Mouse (Mus musculus) forebrain, embryonic 12.5 days (tissue): ENCODE data around the gene Naa20. TPM values are rescaled to one million over a fixed set of nuclear protein-coding genes. Genes with fewer than 3 reads are reported as not detected.

Experiments
- ATAC-seq: fragments of 200-750 bp; cut with Nextera tagmentation; 2 replicates; pipeline ENCODE4 v1.8.0; 2017; ENCODE audit warnings: moderate TSS enrichment; ENCODE audit not compliant: low FRiP score
- H3K27ac ChIP-seq: fragments of 300-500 bp; sonication (generic); 2 replicates; pipeline ENCODE4 v1.5.1; 2016; ENCODE audit warnings: mild to moderate bottlenecking
- H3K27me3 ChIP-seq: fragments of 300-500 bp; sonication (generic); 2 replicates; pipeline ENCODE4 v1.6.1; 2016; ENCODE audit warnings: mild to moderate bottlenecking
- H3K36me3 ChIP-seq: fragments of 300-500 bp; sonication (generic); replicated peaks from 2 replicates; pipeline ENCODE4 v1.6.1; 2016; ENCODE audit warnings: mild to moderate bottlenecking
- H3K4me1 ChIP-seq: fragments of 300-500 bp; sonication (generic); 2 replicates; pipeline ENCODE4 v1.6.1; 2016
- H3K4me2 ChIP-seq: fragments of 300-500 bp; sonication (generic); 2 replicates; pipeline ENCODE4 v1.6.1; 2016; ENCODE audit warnings: mild to moderate bottlenecking, moderate library complexity
- H3K4me3 ChIP-seq: fragments of 300-500 bp; sonication (generic); replicated peaks from 2 replicates; pipeline ENCODE4 v1.5.1; 2016; ENCODE audit warnings: mild to moderate bottlenecking
- H3K9ac ChIP-seq: fragments of 300-500 bp; sonication (generic); 2 replicates; pipeline ENCODE4 v1.6.1; 2016; ENCODE audit warnings: mild to moderate bottlenecking
- H3K9me3 ChIP-seq: fragments of 300-500 bp; sonication (generic); 2 replicates; pipeline ENCODE4 v1.6.1; 2016
- WGBS: fragments of 180-500 bp; shearing (Covaris S2); methylation state at CpG from one replicate; pipeline ENCODE4 v1.1.7; 2016; 5-methylcytosine and 5-hydroxymethylcytosine counted together
- polyA plus RNA-seq: library from polyadenylated mRNA; unstranded; fragments of >200 nt; fragmentation: Nextera tagmentation; extraction: Ambion mirVana; gene quantifications from 2 replicates; pipeline ENCODE4 v1.2.1, GENCODE M21; 2016

Naa20 gene
- polyA plus RNA-seq, 1 experiment from 2014 or later, result 124 TPM

- no peak overlapping the region for H3K9ac ChIP-seq
- H3K4me2 ChIP-seq, result no peak overlapping the region
- H3K36me3 ChIP-seq, result no peaks in the 10 kb centered on the region
- ATAC-seq, result no peak
- H3K27me3 ChIP-seq, result no peaks in the 10 kb centered on the region
- H3K27ac ChIP-seq, result no peak overlapping the region
- H3K4me1 ChIP-seq, result no peaks in the 10 kb centered on the region
- 88% methylated on average over 1 of the region's 1 CpGs for WGBS
- H3K9me3 ChIP-seq, result no peaks in the 10 kb centered on the region
- H3K4me3 ChIP-seq, result no peak overlapping the region
Observed at GRCm38 (mm10) chr2:145872099-145872498, 29.8 kb upstream of the Naa20 start.

GRCm38 (mm10) chr2:145873953-145874352 is 27.9 kb upstream of the Naa20 start:
- no peak overlapping the region for H3K4me2 ChIP-seq
- H3K9me3 ChIP-seq, result no peaks in the 10 kb centered on the region
- H3K9ac ChIP-seq, result no peak overlapping the region
- H3K4me1 ChIP-seq, result no peaks in the 10 kb centered on the region
- ATAC-seq, result no peak
- H3K4me3 ChIP-seq, result no peak overlapping the region
- WGBS, result 76% methylated on average over 1 of the region's 1 CpGs
- H3K27ac ChIP-seq, result no peak overlapping the region
- no peaks in the 10 kb centered on the region for H3K27me3 ChIP-seq
- 0 out of 2 replicates have a peak, but pooled peaks cover under 1% of the 10 kb centered on the region for H3K36me3 ChIP-seq

DNA sequence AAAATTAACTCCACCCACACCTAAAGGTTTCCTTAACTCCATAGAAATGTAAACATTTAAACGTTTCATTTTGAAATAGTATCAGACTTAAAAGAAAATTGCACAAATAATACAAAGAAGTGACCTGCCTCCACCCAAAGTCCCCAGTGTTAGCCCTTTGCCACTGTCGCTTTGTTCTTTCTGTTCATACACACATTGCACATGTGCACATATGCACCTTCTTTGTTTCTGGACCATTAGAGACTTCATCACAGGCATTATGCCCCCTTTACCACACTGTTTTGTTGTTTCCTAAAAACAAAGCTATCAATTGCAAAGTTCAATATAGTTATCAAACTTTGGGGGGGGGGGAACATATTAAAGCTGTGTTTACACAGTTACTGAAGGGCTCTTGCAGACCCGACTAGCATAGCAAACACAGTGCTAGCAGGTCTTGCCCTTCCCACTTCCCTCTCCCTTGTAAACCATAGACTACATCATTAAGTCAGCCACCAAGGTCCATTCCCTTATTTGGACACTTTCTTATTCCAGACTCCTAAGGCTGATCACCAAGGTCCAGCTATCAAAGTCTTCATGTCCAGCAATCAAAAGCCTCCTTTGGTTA is 26.9 kb upstream of the Naa20 start:
- Histone ChIP-seq H3K9ac (no peak overlapping the region), H3K36me3 (0 out of 2 replicates have a peak, but pooled peaks cover 6% of the 10 kb centered on the region), H3K27me3 (no peaks in the 10 kb centered on the region), H3K27ac (no peak overlapping the region), H3K4me2 (no peak overlapping the region), H3K9me3 (no peaks in the 10 kb centered on the region), H3K4me3 (no peak overlapping the region), H3K4me1 (no peaks in the 10 kb centered on the region)
- ATAC-seq, result no peak
- WGBS, result 80% methylated on average over 3 of the region's 3 CpGs

DNA sequence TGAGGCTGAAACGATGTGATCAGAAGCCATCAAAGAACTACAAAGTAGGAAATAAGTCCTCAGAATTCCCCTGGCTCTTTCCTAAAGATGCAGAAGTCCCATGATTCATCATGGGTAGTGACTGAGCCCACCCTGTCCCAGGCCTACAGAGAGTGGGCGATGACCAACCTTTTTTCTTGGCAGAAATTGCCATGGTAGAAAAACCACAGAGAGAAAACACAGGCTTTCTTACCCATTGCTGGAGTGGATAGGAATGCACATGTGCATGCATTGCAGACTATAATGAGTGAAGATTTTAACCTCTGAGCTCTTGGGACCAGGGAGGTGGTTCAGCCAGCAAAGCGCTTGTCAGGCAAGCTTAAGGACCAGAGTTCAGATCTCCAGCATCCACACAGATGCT is 24.7 kb upstream of the Naa20 start:
- H3K36me3 ChIP-seq, result 0 out of 2 replicates have a peak, but pooled peaks cover 6% of the 10 kb centered on the region
- WGBS, result 92% methylated on average over 3 of the region's 3 CpGs
- no peaks in the 10 kb centered on the region for H3K9me3 ChIP-seq
- H3K27ac ChIP-seq, result no peak overlapping the region
- no peak overlapping the region for H3K4me2 ChIP-seq
- ATAC-seq, result no peak
- no peak overlapping the region for H3K4me3 ChIP-seq
- no peak overlapping the region for H3K9ac ChIP-seq
- H3K27me3 ChIP-seq, result no peaks in the 10 kb centered on the region
- no peaks in the 10 kb centered on the region for H3K4me1 ChIP-seq

GRCm38 (mm10) chr2:145880887-145881747 is 20.8 kb upstream of the Naa20 start:
- Histone ChIP-seq H3K4me1 (peaks cover 5% of the 10 kb centered on the region; the same call in 1 of the 2 replicates), H3K4me3 (no peak overlapping the region), H3K27ac (no peak overlapping the region), H3K36me3 (0 out of 2 replicates have a peak, but pooled peaks cover 6% of the 10 kb centered on the region), H3K9ac (no peak overlapping the region), H3K9me3 (no peaks in the 10 kb centered on the region), H3K4me2 (no peak overlapping the region), H3K27me3 (no peaks in the 10 kb centered on the region)
- 71% methylated on average over 11 of the region's 11 CpGs for WGBS
- no peak for ATAC-seq

DNA sequence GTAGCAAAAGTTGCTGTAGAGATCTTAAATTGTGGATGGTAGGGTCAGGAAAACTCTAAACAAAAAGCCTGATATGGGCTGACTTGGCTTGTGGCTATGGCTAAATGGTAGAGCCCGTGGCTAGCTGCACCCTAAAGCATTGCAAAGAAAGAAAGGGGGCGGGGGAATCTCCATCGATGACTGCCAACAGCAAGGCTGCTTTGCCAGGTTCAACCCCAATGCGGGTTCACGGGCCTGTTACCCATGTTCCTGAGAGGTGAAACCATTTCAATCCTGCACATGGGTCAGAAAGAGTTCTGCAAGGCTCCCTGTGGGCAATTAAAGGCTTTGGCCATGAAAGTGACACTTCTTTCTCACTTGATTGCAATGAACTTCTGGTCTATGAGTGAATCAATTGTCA is 20.0 kb upstream of the Naa20 start:
- H3K9me3 ChIP-seq, result no peaks in the 10 kb centered on the region
- no peak overlapping the region for H3K4me2 ChIP-seq
- peaks cover 5% of the 10 kb centered on the region; the same call in 1 of the 2 replicates for H3K4me1 ChIP-seq
- ATAC-seq, result no peak
- 84% methylated on average over 5 of the region's 5 CpGs for WGBS
- no peak overlapping the region for H3K27ac ChIP-seq
- no peaks in the 10 kb centered on the region for H3K27me3 ChIP-seq
- H3K4me3 ChIP-seq, result no peak overlapping the region
- H3K9ac ChIP-seq, result no peak overlapping the region
- 0 out of 2 replicates have a peak, but pooled peaks cover 6% of the 10 kb centered on the region for H3K36me3 ChIP-seq

DNA sequence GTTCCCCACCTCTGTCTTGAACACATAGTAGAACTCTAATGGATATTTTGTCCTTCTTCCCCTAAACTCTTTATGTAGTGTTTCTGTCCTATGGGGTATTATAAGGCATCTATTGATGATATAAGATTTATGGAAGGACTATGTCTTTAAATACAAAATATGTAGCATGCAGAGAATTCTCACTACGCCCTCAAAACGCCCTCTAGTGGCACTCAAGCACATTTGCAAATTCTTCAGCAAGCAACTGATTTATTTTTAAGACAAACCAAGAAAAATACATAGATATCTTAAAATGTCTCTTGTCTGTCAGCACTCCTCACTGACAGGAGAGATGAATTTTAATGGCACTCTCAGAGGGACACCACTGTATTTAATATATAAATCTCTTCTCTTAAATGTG is 19.5 kb upstream of the Naa20 start:
- 26% methylated on average over 2 of the region's 2 CpGs for WGBS
- Histone ChIP-seq H3K36me3 (0 out of 2 replicates have a peak, but pooled peaks cover 6% of the 10 kb centered on the region), H3K4me1 (peaks cover 5% of the 10 kb centered on the region; the same call in 1 of the 2 replicates), H3K4me3 (no peak overlapping the region), H3K9me3 (no peaks in the 10 kb centered on the region), H3K9ac (no peak overlapping the region), H3K27me3 (no peaks in the 10 kb centered on the region), H3K4me2 (no peak overlapping the region), H3K27ac (no peak overlapping the region)
- ATAC-seq, result no peak

GRCm38 (mm10) chr2:145884036-145884912 is 17.6 kb upstream of the Naa20 start:
- 43% methylated on average over 17 of the region's 17 CpGs for WGBS
- Histone ChIP-seq H3K27me3 (no peaks in the 10 kb centered on the region), H3K9ac (no peak overlapping the region), H3K36me3 (0 out of 2 replicates have a peak, but pooled peaks cover 2% of the 10 kb centered on the region), H3K4me1 (peaks cover 8% of the 10 kb centered on the region; the same call in 1 of the 2 replicates), H3K4me2 (no peak overlapping the region), H3K4me3 (no peak overlapping the region), H3K9me3 (no peaks in the 10 kb centered on the region), H3K27ac (peak overlapping the region; percentile 48)
- no peak for ATAC-seq

GRCm38 (mm10) chr2:145884913-145885785 is 16.8 kb upstream of the Naa20 start:
- no peaks in the 10 kb centered on the region for H3K27me3 ChIP-seq
- H3K36me3 ChIP-seq, result no peaks in the 10 kb centered on the region
- peak overlapping the region; percentile 48; the same call in 1 of the 2 replicates for H3K27ac ChIP-seq
- ATAC-seq, result no peak
- H3K9ac ChIP-seq, result no peak overlapping the region
- no peaks in the 10 kb centered on the region for H3K9me3 ChIP-seq
- H3K4me2 ChIP-seq, result no peak overlapping the region
- H3K4me1 ChIP-seq, result peaks cover 8% of the 10 kb centered on the region; the same call in 1 of the 2 replicates
- 75% methylated on average over 14 of the region's 14 CpGs for WGBS
- no peak overlapping the region for H3K4me3 ChIP-seq

- 72% methylated on average over 14 of the region's 14 CpGs for WGBS
- no peak overlapping the region for H3K4me2 ChIP-seq
- 0 out of 2 replicates have a peak overlapping the region, but pooled peaks have one; percentile 25 for H3K27ac ChIP-seq
- no peaks in the 10 kb centered on the region for H3K27me3 ChIP-seq
- ATAC-seq, result no peak
- no peaks in the 10 kb centered on the region for H3K36me3 ChIP-seq
- no peak overlapping the region for H3K9ac ChIP-seq
- H3K4me3 ChIP-seq, result no peak overlapping the region
- peaks cover 6% of the 10 kb centered on the region; the same call in 1 of the 2 replicates for H3K4me1 ChIP-seq
- no peaks in the 10 kb centered on the region for H3K9me3 ChIP-seq
Observed at GRCm38 (mm10) chr2:145887937-145888765, 13.7 kb upstream of the Naa20 start.
